Mouse (Mus musculus): ENCODE measurements around the gene Cdca3.
"Not testable (repeated sequence)": the region's sequence is repeated elsewhere in the genome, so short reads cannot be mapped to it uniquely, and the experiment has no call there.

Gene Cdca3

DNA sequence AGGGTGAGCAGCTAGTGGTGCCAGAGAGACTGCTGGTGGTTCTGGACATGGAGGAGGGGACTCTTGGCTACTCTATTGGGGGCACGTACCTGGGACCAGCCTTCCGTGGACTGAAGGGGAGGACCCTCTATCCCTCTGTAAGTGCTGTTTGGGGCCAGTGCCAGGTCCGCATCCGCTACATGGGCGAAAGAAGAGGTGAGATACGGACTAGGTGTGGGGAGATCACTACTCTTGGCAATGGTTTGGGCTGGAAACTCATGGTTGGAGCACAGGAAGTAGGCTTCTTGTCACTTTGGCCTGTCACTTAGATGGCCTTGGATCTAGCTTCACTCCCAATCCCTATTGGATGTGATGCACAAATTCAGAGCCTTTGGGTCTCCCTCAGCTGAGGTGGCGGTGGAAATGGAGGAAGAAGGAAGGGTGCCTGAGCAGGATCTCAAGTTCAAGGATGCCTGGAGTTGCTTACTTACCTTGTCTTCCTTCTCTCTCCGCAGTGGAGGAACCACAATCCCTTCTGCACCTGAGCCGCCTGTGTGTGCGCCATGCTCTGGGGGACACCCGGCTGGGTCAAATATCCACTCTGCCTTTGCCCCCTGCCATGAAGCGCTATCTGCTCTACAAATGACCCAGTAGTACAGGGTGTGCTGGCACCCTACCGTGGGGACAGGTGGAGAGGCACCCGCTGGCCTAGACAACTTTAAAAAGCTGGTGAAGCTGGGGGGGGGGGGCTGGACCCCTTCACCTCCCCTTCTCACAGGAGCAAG is 19.4 kb upstream of the Cdca3 start:
- DNase-seq = no peak

DNA sequence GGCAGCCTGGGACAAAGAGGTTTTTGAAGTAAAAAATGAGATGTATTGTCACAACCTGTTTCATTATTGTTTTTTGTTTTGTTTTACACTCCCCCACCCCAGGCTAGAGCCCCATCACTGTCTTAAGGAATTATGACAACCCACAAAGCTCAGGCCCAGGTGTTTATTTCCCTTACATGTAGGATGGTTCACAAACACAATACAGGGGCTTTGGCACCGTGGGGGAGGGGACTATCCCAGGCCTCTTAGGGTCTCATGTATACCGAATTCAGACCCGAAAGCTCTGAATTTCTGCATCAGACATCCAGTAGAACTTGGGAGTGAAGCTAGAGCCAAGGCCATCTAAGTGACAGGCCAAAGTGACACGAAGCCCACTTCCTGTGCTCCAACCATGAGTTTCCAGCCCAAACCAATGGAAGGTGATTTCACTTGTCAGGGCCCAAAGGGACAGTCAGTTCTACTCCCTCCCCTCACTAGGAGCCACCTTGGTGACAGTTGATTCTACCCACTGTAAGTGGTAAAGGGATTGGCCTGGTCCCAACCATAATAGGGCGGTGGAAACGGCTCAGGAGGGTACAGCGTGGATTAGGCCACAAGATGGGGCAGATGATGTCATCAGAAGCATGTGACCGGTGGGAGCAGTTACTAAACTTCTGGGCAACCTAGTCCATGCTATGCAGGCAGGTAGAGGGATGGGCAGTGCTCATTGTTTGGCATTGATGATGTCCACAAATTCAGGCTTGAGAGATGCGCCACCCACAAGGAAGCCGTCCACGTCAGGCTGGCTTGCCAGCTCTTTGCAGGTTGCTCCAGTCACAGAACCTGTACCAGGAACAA is 18.6 kb upstream of the Cdca3 start:
- not testable (repeated sequence) for DNase-seq

DNA sequence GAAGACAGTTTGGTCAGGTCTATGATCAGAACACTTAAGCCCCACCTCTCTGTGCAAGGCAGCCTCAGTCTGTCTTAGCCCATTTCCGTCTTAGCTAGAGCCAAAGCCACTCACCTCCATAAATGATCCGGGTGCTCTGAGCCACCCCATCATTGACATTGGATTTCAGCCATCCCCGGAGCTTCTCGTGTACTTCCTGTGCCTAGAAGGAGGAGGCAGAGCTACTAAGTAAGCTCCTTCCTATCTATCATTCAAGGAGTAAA is 18.0 kb upstream of the Cdca3 start:
- DNase-seq = no peak

DNA sequence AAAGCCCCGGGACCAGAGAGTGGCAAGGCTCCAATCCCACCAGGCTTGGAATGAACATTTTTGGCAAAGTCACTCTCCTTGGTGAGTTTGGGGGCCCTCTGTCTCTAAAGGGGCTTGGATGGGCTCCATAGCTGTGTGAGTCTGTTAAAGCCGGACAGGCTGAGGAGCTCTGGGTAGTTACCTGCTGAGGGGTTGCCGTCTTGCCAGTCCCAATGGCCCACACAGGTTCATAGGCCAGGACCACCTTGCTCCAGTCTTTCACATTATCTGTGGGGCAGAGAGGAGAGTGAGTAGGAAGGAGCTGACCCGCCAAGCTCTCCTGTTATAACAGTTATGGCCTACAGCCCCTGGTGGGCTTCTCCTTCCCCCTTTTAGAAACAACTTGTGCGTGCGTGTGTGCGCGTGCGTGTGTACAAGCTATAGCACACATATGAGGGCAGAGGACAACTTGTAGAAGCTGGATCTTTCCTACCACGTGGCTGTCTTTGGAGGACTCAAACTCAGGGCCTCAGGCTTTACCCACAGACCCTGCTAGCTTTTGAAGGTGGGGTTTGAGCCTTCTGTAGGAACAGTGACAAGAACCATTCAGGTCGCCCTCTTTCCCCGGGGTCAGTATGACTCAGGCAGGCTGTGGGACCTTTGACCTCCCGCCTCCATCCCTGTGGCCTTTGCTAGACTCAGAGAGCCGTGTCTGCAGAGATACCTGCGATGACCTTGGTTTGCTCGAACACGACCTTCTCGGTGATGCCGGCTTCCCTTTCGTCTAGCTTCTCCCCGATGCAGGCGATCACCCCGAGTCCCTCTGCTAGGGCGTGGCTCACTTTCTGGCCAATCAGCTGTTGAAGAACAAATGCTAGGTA is 17.4 kb upstream of the Cdca3 start:
- DNase-seq = no peak

DNA sequence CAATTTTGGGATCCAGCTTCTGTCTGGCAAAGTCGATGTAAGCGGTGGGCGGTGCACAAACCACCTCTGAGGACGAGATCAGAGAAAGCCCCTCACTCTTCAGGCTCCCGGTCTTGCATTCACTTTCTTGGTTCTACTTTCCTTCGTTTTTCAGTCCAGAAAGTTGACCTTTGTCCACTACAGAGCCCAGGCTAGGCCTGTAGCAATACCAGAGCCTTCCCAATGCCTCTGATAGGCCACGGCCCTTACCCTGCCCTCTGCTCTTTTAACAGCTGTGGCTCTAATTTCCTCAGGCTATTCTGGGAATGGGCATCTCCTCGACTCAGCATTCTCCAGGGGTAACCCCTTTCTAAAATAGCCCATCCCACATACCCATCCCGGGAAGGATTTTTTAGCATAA is 16.5 kb upstream of the Cdca3 start:
- no peak for DNase-seq

DNA sequence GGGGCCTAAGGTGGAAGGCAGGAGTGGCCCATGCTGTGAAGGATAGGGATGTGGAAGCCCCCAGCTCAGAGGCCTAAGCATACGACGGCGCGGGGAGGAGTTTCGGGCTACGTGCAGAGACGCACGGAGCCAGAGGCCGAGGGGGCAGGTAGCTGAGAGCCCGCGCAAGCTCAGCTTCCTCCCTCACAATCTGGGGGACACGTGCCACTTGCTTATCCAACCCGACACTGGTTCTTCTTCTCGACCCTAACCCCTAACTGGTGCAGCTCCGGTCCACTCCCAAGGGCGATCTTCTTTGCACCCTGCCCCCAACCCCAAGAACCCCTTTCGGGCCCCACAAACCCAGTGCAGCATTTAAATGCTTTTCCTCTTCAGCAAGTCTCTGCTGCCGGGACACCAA is 15.9 kb upstream of the Cdca3 start:
- peak; percentile 79 for DNase-seq

DNA sequence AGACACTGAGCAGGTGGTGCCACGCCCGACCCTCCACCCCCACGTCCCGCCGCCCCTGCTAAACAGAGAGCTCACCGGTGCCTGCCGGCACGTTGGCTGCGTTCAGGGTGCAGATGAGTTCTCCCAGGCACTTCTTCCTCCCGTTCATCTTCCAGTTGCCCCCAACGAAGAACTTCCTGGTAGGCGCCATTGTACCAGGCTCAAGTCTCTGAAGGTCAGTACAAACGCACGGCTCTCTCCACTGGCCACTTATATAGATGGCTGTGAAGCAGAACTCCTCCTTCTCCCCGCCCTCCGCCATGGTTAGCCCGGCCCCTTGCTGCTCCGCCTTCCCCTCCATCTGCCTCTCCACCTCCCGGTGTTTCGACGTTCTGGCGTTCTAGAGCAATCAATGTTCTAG is 15.4 kb upstream of the Cdca3 start, which contains the start of gene Tpi1:
Gene Tpi1, minus strand, starts transcription at position 364 of the 400 bp plus-strand sequence.
- DNase-seq = peak; percentile 94

DNA sequence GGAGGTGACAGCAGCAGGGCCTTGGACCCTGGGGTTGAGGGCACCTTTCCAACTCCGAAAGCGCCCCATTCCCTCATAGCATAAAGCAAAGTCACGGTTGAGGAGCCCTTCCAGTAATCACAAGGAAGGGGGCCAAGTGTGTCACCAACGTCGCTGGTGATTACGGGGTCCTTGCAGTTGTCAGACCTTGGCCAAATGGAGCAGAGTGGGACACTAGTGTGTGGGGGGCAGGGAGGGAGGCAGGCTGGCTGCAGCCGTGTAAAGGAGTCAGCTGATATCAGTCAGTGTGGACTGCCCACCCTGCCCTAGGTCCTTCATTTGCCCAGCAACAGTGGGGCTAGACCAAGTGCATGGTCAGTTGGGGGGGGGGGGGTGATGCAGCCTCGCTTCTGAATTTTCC is 14.9 kb upstream of the Cdca3 start:
- peak; percentile 58 for DNase-seq

DNA sequence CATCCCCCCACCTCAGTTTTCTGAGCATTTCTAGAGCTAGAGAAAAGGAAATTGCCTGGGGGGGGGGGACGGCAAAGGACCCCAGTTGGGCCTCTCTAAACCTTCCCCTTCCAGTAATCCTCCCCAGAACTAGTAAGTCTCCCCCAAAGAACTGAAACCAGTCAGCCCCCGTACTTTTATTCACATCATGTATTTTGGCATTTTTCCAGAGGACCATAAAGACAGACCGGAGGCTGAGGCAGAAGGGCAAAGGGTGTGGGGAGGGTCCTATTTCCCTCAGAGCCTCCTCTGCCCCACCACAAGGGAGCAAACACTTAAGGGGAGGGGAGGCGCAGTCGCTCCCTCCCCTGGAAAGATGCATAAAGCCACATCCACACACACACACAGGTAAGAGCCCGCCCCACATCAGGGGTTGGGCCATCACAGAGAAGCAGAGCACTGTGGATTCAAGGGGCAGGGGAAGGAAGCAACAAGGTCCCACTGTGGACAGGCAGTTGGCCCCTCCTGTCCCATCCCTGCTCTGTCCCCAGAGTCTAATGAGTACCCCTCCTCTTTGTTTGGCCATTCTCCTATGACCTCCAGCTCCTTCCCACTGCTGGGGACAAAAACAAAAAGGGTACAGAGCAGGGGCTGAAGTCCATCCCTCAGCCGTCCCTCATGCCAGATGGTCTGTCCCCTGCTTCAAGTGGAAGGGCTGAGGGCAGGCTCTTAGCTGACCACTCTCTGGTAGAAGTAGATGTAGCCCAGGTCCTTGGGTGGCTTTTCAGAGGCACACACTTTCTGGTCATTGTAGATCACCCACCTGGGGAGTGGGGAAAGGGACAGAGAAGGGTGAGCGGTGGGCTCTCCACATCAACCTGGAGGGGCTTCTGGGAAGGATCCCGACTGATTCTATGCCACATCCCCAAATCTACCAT is 14.2 kb upstream of the Cdca3 start:
- DNase-seq = no peak

DNA sequence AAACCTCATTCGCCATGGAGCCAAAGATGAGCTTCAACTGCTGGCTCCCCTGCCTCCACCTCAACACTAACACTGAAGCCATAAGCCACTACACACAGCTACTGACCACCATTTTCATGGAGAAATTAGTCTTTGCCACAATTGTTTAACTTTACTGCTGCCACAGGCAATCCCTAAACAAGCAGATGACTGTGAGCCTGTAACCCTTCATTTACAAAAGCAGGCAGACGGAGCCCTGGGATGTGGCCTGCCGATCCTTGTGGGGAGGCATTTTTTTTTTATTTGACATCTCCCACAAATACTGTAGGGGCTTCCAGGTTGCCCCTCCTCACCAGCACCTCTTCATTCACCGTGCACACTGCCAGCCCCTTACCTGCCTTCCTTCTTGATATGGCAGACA is 12.7 kb upstream of the Cdca3 start:
- DNase-seq = no peak

DNA sequence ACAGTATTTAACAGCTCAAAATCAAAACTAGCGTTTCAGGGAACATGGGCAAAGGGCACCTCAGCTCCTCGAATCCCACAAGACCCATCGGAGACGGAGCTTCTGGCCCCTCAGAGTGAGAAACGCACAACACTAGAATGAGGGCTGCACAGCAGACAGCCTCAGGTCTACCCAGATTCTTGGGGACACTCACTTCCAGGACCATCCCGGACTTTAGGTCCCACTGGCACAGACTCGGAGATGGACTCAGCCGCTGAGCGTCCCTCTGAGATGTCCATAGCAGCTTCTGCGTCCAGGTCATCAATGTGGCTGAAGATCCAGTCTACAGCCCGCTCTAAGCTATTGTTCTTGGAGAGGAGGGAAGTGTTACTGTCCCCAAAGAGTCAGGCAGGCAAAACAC is 12.2 kb upstream of the Cdca3 start:
- DNase-seq = no peak

DNA sequence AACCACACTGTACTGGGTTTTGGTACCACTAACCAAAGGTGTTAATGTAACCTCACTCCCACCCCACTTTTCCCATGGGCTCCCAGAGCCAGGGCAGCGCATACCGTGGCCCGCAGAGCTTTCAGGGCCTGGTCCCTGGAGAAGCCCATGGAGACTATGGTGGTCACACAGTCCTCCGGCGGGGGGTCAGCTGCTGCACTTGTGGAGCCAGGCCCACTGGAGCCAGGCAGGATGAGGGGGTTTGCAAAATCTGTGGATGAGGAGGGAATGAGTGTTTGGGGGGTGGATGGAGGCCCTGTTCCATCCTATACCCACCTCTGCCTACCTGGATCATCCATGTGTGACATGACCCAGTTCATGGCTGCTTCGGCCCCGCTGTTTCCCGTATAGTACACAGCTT is 11.8 kb upstream of the Cdca3 start:
- DNase-seq = no peak

DNA sequence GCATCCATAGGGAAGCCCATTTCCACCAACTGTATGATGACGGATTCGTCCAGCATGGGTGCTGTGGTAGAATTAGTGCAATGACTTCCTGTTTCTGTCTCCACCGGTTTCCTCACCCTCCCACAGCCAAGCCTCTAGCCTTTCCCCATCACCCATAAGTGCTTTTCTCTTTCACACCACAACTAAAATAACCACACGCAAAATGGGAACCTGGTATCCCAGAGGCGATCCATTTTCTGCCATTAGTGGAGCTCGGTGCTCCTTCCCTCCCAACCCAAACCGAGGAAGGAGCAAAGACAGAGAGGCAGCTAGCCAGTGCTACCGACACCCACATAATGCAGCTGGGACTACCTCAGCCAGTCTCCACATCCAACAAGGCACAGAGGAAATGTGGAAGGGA is 11.4 kb upstream of the Cdca3 start:
- no peak for DNase-seq

DNA sequence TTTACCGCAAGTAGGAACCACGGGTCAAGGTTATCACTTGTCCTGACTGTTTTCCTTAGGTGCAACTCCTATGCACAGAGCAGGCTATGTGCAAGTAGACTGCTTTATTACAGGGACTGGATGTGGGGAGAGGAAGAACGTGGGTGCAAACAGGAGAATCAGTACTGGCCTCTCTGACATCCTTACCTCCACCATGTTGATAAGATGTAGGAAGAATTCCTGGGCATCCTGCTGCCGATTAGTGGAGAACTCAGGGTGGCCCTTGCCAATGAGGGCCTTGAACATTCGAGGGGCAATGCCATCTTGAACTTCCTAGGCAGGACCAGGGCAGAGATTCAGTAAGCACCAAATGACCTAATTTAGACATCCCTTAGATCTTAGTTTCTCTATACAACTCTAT is 8.5 kb upstream of the Cdca3 start:
- DNase-seq = no peak

DNA sequence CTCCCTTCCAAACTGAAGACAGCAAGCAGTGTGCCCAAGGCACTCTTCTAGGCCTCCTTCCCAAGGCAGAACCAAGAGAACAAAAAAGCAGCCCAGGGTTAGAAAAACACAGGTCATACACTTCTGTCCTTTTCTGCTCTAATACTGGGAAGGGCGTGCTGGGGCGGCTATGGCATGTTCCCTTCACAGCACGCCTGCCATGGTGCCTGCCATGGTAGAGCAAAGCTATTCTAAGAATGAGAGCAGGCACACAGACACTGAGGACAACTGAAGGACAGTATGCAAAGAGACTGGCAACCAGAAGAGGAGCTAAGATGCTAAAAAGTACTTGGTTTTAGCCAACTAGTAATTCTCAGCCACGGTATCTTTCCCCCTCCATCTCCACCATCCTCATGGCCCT is 7.3 kb upstream of the Cdca3 start:
- DNase-seq = no peak

DNA sequence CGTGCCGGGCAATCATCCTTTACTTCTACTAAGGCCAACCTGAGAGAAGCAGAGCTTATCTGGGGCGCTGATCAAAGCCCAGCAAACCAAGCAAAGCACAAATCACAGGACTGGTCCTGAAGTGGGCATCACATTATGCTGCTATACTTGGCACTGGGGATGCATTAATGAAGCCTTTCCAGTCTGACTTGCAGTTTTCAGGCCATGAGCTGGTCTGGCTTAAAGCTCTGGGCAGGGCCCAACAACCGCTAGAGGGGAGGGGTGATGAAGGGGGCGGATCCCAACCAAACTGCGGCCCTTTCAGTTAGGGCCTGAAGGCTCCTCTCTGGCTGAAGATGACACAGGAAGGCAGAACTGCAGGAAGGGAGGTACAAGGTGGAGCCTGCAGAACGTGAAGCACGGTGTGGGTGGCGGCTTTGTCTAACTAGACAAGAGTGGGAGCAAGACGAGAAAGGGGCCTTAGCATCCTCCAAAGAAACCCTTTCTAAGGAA is 1.2 kb upstream of the Cdca3 start:
- DNase-seq = peak; percentile 74

DNA sequence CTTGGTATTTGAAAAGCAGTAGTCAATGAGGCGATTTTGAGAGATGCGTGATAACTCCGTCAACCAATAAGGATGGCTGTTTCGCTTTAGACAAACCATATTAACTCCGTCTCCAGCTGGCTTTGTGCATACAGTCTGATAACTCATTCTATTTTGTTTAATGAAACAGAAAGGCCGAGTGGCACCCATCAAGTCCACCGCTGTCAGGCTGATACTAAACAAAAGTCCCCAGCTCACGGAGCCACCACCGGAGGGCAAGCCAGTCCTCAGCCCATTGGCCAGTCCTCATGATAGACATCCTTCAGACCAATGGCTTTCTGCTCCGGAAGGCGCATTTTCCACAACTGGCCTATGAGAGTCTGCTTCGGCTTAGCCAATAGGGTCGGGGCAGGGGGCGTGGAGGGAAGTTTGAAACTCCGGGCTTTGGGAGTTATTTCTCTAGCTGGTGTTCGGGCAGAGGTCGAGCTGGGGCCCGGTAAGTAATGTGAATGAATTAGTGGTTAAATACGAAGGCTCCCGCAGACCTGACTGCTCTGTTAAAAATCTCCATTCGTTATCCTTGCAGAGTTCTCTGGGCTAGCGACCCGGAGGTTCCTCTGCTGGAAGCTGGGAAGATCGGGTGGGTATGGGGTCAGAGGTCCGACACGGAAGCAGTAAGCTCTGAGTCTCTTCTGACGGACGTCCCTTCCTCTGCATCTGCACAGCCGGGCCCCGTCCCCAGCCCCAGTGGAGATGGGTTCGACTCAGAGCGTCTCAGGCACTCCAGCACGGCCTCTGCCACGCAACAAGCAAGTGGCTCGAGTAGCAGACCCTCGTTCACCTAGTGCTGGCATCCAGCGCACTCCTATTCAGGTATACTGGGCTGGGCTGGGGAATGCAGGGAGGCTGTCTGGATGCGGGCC is 703 bp downstream of the Cdca3 start:
- peak; percentile 94 for DNase-seq

DNA sequence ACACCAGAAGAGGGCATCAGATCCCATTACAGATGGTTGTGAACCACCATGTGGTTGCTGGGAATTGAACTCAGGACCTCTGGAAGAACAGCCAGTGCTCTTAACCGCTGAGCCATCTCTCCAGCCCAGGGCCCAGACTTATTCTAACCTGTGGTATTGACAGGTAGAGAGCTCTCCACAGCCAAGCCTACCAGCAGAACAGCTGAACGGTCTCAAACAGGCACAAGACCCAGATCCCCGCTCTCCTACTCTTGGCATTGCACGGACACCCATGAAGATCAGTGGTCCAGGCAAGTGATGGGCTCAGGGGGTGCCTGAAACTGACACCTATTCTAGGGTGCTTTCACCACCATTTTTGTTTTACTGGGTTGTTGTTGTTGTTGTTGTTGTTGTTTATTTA is 1.9 kb downstream of the Cdca3 start:
- DNase-seq = not testable (repeated sequence)

DNA sequence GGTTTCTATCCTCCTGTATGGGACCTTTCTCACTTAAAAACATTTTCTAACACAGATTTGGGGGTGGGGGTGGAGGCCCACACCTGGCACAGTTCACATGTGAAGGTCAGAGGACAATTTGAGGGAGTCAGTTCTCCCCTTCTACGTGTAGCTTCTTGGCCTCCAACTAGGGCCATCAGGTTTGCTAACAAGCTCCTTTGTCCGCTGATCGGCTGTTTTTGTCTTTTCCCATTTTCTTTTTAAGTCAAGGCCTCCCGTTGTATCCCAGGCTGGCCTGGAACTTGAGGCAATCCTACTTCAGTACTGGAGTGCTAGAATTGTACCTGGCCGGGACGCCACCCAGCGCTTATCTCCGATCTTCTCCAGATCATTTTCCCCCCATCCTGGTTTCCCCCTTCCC is 2.3 kb downstream of the Cdca3 start:
- DNase-seq = no peak

DNA sequence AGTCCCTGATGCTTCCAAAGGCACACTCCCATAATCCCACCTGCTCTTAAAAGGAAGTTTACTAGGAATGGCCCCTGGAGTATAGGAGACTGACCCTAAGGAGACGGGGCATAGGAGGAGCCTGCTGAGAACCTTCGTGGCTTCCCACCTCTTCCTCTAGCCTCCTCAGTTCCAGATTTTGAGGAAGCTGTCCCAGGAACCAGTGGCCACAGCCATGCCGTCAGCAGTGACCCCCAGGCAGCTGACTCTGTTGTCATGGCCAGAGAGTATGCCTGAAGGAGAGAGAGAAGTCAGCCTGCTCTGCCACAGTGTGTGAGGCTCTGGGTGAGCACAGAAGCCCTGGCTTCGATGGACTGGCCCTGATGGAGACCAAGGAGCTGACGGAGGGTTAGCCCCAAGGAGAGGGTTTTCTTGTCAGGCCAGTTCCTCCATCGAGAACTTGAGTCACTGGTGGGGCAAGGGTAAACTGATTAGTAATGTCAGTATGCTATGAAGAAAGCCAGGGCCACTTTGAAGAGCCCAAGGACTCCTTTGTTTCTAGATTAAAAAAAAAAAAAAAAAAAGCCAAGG is 5.2 kb downstream of the Cdca3 start:
- no peak for DNase-seq

DNA sequence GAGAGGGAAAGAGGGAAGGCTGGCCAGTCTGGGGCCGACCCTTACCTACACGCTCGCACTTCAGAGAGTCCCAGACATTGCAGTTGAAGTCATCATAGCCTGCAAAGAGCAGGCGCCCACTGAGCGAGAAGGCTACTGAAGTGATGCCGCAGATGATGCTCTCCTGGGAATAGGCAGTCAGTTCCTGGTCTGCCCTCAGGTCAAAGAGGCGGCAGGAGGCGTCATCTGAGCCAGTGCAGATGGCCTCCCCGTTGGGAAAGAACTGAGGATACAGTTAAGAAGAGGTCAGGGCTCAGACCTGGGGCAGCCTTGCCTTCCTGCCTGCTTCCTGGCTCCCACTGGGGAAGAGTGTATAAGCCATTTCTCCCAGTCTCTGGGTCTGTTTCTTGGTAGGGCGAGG is 6.2 kb downstream of the Cdca3 start:
- DNase-seq = no peak
